Mouse (Mus musculus) adrenal gland, postnatal 14 days (tissue): ENCODE data around the gene Spata4. TPM values are rescaled to one million over a fixed set of nuclear protein-coding genes. Genes with fewer than 3 reads are reported as not detected.

Source experiments
- total RNA-seq: library from RNA; stranded (reverse); gene quantifications from 2 replicates; pipeline ENCODE4 v1.2.3, GENCODE M21; 2021

Spata4 gene
- total RNA-seq, 1 experiment from 2014 or later: not detected

Other genes starting within 250 kb of the Spata4 start
- not detected in 2 replicates for gene Asb5, start 71.2 kb upstream of the Spata4 start, total RNA-seq
- gene Spcs3, start 70.8 kb upstream of the Spata4 start, total RNA-seq: 43.4 and 45.1 TPM in 2 replicates